Mouse (Mus musculus) mature B cell (primary cell): ENCODE data around the gene Ptprn2.
"Not testable (repeated sequence)": the region's sequence is repeated elsewhere in the genome, so short reads cannot be mapped to it uniquely, and the experiment has no call there.

ENCODE experiments used
- in situ Hi-C: fragments of 300-500 bp; cut with MboI; formaldehyde crosslinking; loops from 2 replicates; pipeline ENCODE4 v1.14.3; 2019

The Ptprn2 gene

GRCm38 (mm10) chr12:116515824-116516223 lies 30.3 kb downstream of the Ptprn2 start:
- in situ Hi-C loops, result no loop called here

- in situ Hi-C loops, result no loop called here
Measured at GRCm38 (mm10) chr12:116528861-116529260, 43.3 kb downstream of the Ptprn2 start.

DNA sequence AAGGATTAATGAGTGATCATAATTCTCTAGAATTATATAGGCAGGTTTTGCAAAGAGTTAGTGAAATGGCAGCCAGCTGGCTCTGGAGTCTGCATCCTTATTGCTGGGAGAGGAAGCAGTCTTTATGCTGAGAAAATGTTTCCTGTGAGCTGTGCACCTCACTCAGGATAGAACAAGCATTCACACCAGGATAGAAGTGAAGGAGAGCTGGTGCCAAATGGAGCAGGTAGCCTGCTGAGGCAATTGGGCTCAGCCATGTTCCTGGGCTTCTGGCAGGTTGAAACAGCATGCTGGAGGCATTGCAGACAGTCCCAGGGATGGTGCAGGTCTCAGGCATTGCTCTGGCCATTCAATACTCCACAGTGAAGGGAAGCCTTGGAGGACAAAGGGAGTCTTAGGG lies 47.8 kb downstream of the Ptprn2 start:
- in situ Hi-C loops, result no loop called here

- in situ Hi-C loops, result no loop called here
Measured at GRCm38 (mm10) chr12:116539305-116539704, 53.8 kb downstream of the Ptprn2 start.

DNA sequence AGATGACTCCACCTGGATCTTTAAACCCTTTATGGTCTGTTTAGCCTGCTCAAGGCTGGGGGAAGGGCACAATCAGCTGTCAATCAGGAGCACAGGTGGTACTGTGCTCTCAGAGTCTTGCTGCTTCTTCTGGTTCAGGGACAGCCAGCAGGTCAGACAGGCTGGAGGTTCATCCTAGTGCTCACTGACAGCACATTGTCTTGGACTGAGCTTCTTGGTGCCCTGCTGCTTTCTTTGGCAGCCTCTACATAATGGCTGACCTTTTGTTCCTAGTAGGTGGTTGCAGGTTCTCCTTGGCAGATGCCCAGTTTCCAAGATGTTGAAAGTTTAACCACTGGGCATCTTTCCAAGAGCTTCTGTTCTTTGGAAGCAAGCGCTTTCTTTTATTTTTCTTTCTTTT lies 55.1 kb downstream of the Ptprn2 start:
- in situ Hi-C loops, result no loop called here

- in situ Hi-C loops, result no loop called here
Measured at GRCm38 (mm10) chr12:116550031-116550430, 64.5 kb downstream of the Ptprn2 start.

GRCm38 (mm10) chr12:116551516-116551915 lies 66.0 kb downstream of the Ptprn2 start:
- in situ Hi-C loops, result no loop called here

GRCm38 (mm10) chr12:116552306-116552705 lies 66.8 kb downstream of the Ptprn2 start:
- in situ Hi-C loops, result no loop called here

- in situ Hi-C loops, result no loop called here
Measured at GRCm38 (mm10) chr12:116553361-116553760, 67.8 kb downstream of the Ptprn2 start.

- in situ Hi-C loops, result no loop called here
Measured at GRCm38 (mm10) chr12:116555964-116556363, 70.4 kb downstream of the Ptprn2 start.

DNA sequence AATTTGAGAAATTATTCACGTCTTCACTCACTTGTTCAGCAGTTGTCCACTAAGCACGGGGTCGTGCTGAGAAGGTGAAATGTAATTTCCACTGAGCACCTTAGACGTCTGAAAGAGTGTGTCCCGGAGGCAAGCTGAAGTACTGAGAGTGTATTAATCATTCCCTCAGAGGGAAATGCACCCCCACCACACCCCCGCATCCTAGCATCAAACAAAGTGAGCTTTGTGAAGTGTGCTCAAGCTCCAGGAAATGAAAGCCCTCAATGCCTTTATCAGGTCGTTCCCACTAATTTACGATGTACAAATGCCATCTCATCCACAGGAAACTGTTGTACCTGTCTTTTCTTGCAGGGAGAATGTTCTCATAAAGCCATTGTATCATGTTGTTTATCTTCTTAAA lies 78.9 kb downstream of the Ptprn2 start:
- in situ Hi-C loops, result no loop called here

DNA sequence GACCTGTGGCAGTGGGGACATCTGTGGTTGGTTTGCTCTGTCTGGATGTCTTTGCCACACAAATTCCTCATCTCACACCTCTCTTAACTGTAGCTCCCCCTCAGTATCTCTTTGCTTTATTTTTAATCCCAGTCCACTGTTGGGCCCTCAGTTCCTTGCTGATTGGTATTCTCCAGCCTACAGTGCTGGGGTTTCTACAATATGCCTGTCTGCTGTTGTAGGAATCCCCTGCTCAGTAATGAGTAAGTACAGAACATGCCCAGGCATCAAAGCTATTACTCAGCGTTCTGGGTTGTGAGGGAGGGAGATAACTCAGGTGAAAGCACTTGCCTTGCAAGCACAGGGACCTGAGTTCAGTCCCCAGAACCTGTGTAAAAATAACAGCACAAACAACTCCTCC lies 81.2 kb downstream of the Ptprn2 start:
- in situ Hi-C loops, result no loop called here

DNA sequence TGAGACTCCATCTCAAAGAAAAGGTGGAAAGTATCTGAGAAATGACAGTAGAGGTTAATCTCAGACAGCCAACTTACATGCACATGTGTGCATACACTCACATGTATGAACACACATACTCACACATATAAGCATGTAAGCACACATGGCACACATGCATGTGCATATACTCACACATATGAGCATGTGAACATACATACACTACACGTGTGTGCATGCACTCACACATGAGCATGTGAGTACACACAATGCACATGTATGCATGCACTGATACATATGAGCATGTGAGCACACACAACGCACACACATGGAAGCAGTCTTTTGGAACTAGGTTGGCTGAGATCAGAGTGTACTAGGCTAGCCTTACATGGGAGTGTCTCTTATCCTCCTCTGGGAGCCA lies 81.7 kb downstream of the Ptprn2 start:
- in situ Hi-C loops, result no loop called here

DNA sequence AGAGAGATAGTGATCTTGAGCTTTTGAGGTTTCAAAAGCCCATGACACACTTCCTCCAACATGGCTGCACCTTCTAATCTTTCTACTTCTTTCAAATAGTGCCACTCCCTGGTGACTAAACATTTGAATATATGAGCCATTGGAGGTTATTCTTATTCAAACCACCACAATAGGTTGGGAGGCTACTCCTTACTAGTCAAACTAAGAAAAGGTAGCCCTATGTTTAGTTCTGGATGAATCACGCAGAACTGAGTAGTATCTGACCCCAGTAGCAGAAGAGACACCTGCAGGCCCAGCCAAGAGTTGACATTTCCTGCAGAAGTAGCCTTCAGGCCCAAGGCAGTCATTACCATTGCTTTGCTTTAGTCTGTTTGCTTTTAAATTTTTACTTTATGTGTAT lies 84.0 kb downstream of the Ptprn2 start:
- in situ Hi-C loops, result no loop called here

DNA sequence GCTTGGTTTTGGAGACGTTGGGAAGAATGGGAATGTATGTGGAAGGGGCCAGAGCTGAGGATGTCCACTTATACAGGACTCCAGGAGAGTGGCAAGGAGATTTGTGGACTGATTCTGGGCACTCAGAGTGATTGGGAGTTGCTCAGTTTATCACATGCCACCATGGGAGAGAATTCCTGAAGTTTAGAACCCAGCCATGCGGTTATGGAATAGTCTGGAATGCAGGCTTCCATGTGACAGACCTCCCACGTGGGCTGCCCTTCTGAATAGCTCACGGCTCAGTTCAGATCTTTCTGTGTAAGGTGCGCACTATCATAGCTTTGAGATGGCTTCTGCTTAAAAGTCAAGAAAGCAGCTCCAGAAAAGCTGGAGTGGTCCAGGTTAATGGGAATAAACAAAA lies 88.6 kb downstream of the Ptprn2 start:
- in situ Hi-C loops, result no loop called here

DNA sequence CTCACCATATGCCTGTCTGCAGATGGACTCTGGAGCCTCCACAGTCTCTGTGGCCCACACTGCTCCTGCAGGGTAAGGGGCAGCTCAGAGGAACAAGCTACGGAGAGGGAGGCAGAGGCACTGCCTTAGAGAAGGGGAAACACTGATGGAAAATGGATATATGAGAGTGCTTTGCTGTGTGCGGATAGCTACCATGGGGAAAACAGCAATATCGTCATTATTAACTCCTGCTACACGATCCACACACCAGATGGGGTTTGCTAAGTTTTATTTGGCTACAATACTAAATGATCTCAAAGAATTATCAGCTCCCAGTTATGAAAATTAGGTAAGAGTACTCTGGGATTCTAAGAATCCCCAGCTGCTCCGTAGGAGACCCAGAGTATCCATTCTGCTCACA lies 89.2 kb downstream of the Ptprn2 start:
- in situ Hi-C loops, result no loop called here

- in situ Hi-C loops, result not testable (repeated sequence)
Measured at GRCm38 (mm10) chr12:116577917-116578316, 92.4 kb downstream of the Ptprn2 start.

GRCm38 (mm10) chr12:116580827-116581544 lies 95.5 kb downstream of the Ptprn2 start:
- in situ Hi-C loops, result no loop called here

DNA sequence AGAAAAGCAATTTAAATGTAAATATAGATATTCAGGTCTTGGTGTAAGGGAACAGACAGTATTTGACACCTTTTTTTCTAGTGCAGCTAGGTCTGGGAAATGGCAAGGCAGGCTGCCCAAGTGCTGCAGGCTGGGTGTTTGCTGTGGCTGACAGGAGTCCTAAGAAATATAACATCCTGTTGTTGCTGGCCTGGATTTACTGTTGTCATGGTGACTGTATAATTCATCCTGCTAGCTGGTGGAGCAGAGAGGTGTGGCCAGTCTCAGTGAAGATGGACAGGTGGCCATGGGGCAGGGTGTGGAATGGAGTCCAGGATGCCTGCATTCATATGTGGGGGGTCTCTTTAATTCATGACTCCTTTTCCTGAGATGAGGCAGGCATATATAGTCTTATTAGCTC lies 96.3 kb downstream of the Ptprn2 start:
- in situ Hi-C loops, result no loop called here

- in situ Hi-C loops, result no loop called here
Measured at GRCm38 (mm10) chr12:116582829-116583228, 97.3 kb downstream of the Ptprn2 start.

DNA sequence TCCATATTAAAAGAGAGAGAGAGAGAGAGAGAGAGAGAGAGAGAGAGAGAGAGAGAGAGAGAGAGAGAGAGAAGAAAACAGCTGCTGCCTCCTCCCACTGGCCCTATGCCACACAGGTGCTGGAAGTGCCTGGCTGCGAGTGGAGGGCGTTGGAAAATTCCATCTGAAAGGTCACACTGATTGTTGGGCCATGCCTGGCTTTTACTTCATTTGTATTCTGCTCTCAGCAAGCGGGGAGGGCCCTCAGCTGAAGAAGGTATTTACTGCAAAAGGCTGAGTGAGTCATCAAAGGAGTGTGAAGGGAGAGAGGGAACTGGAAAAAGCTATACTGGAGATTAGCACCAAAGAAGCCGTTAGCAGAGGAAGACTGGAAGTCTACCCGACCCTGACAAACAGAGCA lies 99.5 kb downstream of the Ptprn2 start:
- in situ Hi-C loops, result no loop called here

DNA sequence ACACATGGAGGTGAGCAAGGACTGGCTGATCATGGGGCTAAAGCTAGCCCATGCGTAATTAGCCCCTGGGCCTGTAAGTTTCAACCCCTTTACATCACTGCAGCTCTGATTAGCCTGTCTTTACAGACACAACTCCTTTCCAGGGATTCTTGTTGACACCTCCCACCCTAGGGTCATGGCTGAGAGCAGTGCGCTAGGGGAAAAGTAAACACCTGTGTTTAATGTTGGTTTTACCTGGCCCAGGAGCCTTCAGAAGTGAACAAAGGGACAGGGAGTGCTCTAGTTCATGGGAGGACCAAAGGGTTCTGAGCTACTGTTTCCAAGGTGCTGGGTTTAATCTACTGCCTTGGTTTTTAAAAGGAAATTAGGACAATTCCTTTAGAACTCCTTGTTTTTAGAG lies 100.6 kb downstream of the Ptprn2 start:
- in situ Hi-C loops, result no loop called here

DNA sequence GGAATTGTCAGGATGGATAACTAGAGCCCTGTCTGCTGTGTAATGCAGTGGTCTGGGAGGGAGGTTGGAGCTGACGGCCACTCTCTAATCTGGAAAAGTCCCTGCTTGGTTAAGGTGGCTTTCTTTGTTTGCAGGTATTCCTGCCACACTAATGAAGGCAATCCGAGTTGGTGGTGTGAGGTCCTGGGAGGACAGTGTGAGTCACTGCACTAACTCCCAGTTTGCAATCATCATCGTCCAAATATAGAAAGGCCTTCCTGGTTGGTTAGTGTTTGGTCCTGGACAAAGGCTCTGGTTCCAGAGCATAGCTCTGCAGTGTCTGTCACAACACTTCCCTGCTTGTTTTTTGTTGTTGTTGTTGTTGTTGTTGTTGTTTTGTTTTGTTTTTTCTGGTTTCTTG lies 102.0 kb downstream of the Ptprn2 start:
- in situ Hi-C loops, result no loop called here

GRCm38 (mm10) chr12:116590076-116590475 lies 104.6 kb downstream of the Ptprn2 start:
- in situ Hi-C loops, result no loop called here
